Mouse (Mus musculus) brain, embryonic 14.5 days (tissue): ENCODE results near the gene Gripap1. TPM values are rescaled to one million over a fixed set of nuclear protein-coding genes. Genes with fewer than 3 reads are reported as not detected.
"Not testable (repeated sequence)": the region's sequence is repeated elsewhere in the genome, so short reads cannot be mapped to it uniquely, and the experiment has no call there.

Experiments used
- DNase-seq: peaks from one replicate; pipeline ENCODE4 v3.0.0-alpha.2; 2011; ENCODE audit warnings: low read depth
- CTCF ChIP-seq: fragments of 200-500 bp; IDR thresholded peaks from 2 replicates; pipeline ENCODE4 v1.5.1; 2012; ENCODE audit warnings: inconsistent platforms, mild to moderate bottlenecking, moderate library complexity, borderline replicate concordance; ENCODE audit not compliant: insufficient read depth, insufficient read length; ENCODE audit errors: extremely low read depth
- POLR2A ChIP-seq: fragments of 200-500 bp; IDR thresholded peaks from 2 replicates; pipeline ENCODE4 v1.6.1; 2012; ENCODE audit warnings: mild to moderate bottlenecking, inconsistent platforms, borderline replicate concordance; ENCODE audit not compliant: poor library complexity, insufficient read depth, insufficient read length, severe bottlenecking; ENCODE audit errors: extremely low read depth
- polyA plus RNA-seq: library from polyadenylated mRNA; depleted of rRNA; stranded (reverse); fragments of >200 nt; gene quantifications from 2 replicates; pipeline ENCODE4 v1.2.3, GENCODE M21; 2012

Gripap1 gene
- polyA plus RNA-seq, 1 experiment, result 86.1 TPM

GRCm38 (mm10) chrX:7793361-7793760 lies 3.8 kb downstream of the Gripap1 start:
- TF ChIP-seq POLR2A, result no peak
- peak; percentile 34; the same call in 1 of the 2 replicates for TF ChIP-seq CTCF
- DNase-seq, result peak; percentile 55

GRCm38 (mm10) chrX:7795016-7795415 lies 5.5 kb downstream of the Gripap1 start:
- peak; percentile 3 for DNase-seq
- TF ChIP-seq POLR2A, result no peak
- TF ChIP-seq CTCF, result no peak

GRCm38 (mm10) chrX:7797327-7797726 lies 7.8 kb downstream of the Gripap1 start:
- TF ChIP-seq CTCF (no peak), POLR2A (no peak)

GRCm38 (mm10) chrX:7802157-7802556 lies 12.6 kb downstream of the Gripap1 start:
- DNase-seq, result not testable (repeated sequence)

More at GRCm38 (mm10) chrX:7797327-7797726, 7.8 kb downstream of the Gripap1 start:
- no peak for DNase-seq

GRCm38 (mm10) chrX:7815016-7815415 lies 25.5 kb downstream of the Gripap1 start:
- TF ChIP-seq CTCF, result peak; percentile 18; the same call in 1 of the 2 replicates
- peak; percentile 13 for DNase-seq

- peak; percentile 43 for DNase-seq
Observed at GRCm38 (mm10) chrX:7821865-7822779, 32.6 kb downstream of the Gripap1 start, which contains the start of gene Kcnd1. Kcnd1 (plus strand) TSS chrX:7822289.

GRCm38 (mm10) chrX:7837146-7837545 lies 47.6 kb downstream of the Gripap1 start:
- TF ChIP-seq POLR2A, result no peak
- DNase-seq, result no peak

More at GRCm38 (mm10) chrX:7821865-7822779, 32.6 kb downstream of the Gripap1 start, which contains the start of gene Kcnd1:
- TF ChIP-seq CTCF (no peak), POLR2A (no peak)

GRCm38 (mm10) chrX:7840842-7841162 lies 51.2 kb downstream of the Gripap1 start:
- DNase-seq, result no peak
- TF ChIP-seq POLR2A, result no peak
- TF ChIP-seq CTCF, result no peak

- TF ChIP-seq POLR2A, result no peak
- no peak for TF ChIP-seq CTCF
- peak; percentile 99 for DNase-seq
Observed at GRCm38 (mm10) chrX:7841163-7842162, 51.9 kb downstream of the Gripap1 start, which contains the start of gene Otud5. Otud5 (plus strand) TSS chrX:7841364.

- DNase-seq, result peak; percentile 1
- TF ChIP-seq POLR2A (no peak), CTCF (no peak)
Observed at GRCm38 (mm10) chrX:7842318-7842717, 52.8 kb downstream of the Gripap1 start.

- DNase-seq, result peak; percentile 44
- TF ChIP-seq CTCF (no peak), POLR2A (no peak)
Observed at GRCm38 (mm10) chrX:7847845-7848244, 58.3 kb downstream of the Gripap1 start.

- DNase-seq, result peak; percentile 59
- TF ChIP-seq POLR2A (no peak), CTCF (peak; percentile 64; the same call in 1 of the 2 replicates)
Observed at GRCm38 (mm10) chrX:7854578-7854977, 65.0 kb downstream of the Gripap1 start.
